Mouse (Mus musculus) myocyte (in vitro differentiated cells): ENCODE measurements around the gene Hoxc6. TPM values are rescaled to one million over a fixed set of nuclear protein-coding genes. Genes with fewer than 3 reads are reported as not detected.

Experiments used
- H3K27me3 ChIP-seq: one replicate; pipeline ENCODE4 v1.6.1; 2011; ENCODE audit not compliant: control insufficient read depth, insufficient read depth, insufficient read length
- H3K36me3 ChIP-seq: one replicate; pipeline ENCODE4 v1.6.1; 2011; ENCODE audit not compliant: control insufficient read depth, insufficient read depth
- H3K4me2 ChIP-seq: one replicate; pipeline ENCODE4 v1.6.1; 2011; ENCODE audit warnings: low read depth, control low read depth
- H3K4me3 ChIP-seq: one replicate; pipeline ENCODE4 v1.5.1; 2011; ENCODE audit warnings: mild to moderate bottlenecking, control low read depth, moderate library complexity
- H3K79me2 ChIP-seq: one replicate; pipeline ENCODE4 v1.6.1; 2011; ENCODE audit not compliant: control insufficient read depth, insufficient read depth
- H3ac ChIP-seq: one replicate; pipeline ENCODE4 v1.6.1; 2011; ENCODE audit not compliant: control insufficient read depth, insufficient read length
- CEBPB ChIP-seq: IDR thresholded peaks from 2 replicates; pipeline ENCODE4 v1.6.1; 2011; ENCODE audit warnings: mild to moderate bottlenecking, moderate library complexity; ENCODE audit not compliant: poor library complexity, insufficient read depth, severe bottlenecking
- E2F4 ChIP-seq: IDR thresholded peaks from one replicate; pipeline ENCODE4 v1.6.1; 2011; ENCODE audit warnings: mild to moderate bottlenecking, control low read depth, moderate library complexity; ENCODE audit not compliant: insufficient read depth
- MAX ChIP-seq: IDR thresholded peaks from one replicate; pipeline ENCODE4 v1.6.1; 2011; ENCODE audit warnings: low read depth, mild to moderate bottlenecking, control low read depth
- MYOD1 ChIP-seq, 3 experiments: IDR thresholded peaks; one replicate each; pipeline ENCODE4 v1.6.1; 2011; ENCODE audit warnings: control low read depth in 2 of 3, low read depth in 2 of 3, mild to moderate bottlenecking in 2 of 3, moderate library complexity in 1 of 3; ENCODE audit not compliant: insufficient read length in 2 of 3, control insufficient read depth in 1 of 3
- MYOG ChIP-seq, 3 experiments: IDR thresholded peaks; one replicate each; pipeline ENCODE4 v1.6.1; 2011; ENCODE audit warnings: control low read depth in 2 of 3, low read depth in 2 of 3, mild to moderate bottlenecking in 2 of 3; ENCODE audit not compliant: insufficient read length in 2 of 3, control insufficient read depth in 1 of 3, insufficient read depth in 1 of 3
- POLR2A ChIP-seq: IDR thresholded peaks from one replicate; pipeline ENCODE4 v1.6.1; 2011; ENCODE audit warnings: low read depth, mild to moderate bottlenecking, control low read depth, moderate library complexity; ENCODE audit not compliant: insufficient read length
- POLR2AphosphoS2 ChIP-seq: IDR thresholded peaks from one replicate; pipeline ENCODE4 v1.6.1; 2011; ENCODE audit warnings: low read depth, control low read depth; ENCODE audit not compliant: insufficient read length
- REST ChIP-seq: IDR thresholded peaks from one replicate; pipeline ENCODE4 v1.6.1; 2011; ENCODE audit warnings: mild to moderate bottlenecking, control low read depth, moderate library complexity; ENCODE audit not compliant: insufficient read depth, insufficient read length
- SRF ChIP-seq: IDR thresholded peaks from one replicate; pipeline ENCODE4 v1.6.1; 2011; ENCODE audit warnings: low read depth; ENCODE audit not compliant: control insufficient read depth, insufficient read length
- TCF12 ChIP-seq: IDR thresholded peaks from one replicate; pipeline ENCODE4 v1.6.1; 2011; ENCODE audit warnings: mild to moderate bottlenecking, control low read depth; ENCODE audit not compliant: poor library complexity, insufficient read depth, severe bottlenecking
- TCF3 ChIP-seq: IDR thresholded peaks from one replicate; pipeline ENCODE4 v1.6.1; 2011; ENCODE audit warnings: low read depth, control low read depth; ENCODE audit not compliant: insufficient read length
- USF1 ChIP-seq: IDR thresholded peaks from one replicate; pipeline ENCODE4 v1.6.1; 2011; ENCODE audit warnings: low read depth, mild to moderate bottlenecking, control low read depth, moderate library complexity
- polyA plus RNA-seq: library from polyadenylated mRNA; unstranded; fragments of >200 nt; fragmentation: generic; extraction: Trizol; gene quantifications from one replicate; pipeline ENCODE4 v1.2.1, GENCODE M21; 2012; ENCODE audit warnings: missing spikeins

The Hoxc6 gene
- polyA plus RNA-seq, 1 experiment: 14.0 TPM

- Histone ChIP-seq H3K27me3 (no peaks in the 10 kb centered on the region), H3K79me2 (peaks cover 44% of the 10 kb centered on the region), H3K4me2 (no peak overlapping the region), H3ac (no peak overlapping the region), H3K36me3 (no peaks in the 10 kb centered on the region), H3K4me3 (no peak overlapping the region)
- no peak for TF ChIP-seq MYOG (IDR thresholded peaks at IDR 0.05; ENCODE audit: control insufficient read depth in 1 of 3, insufficient read depth in 1 of 3, insufficient read length in 2 of 3, low read depth in 2 of 3)
- no peak for TF ChIP-seq USF1
Measured at GRCm38 (mm10) chr15:103010847-103011555, 12.9 kb downstream of the Hoxc6 start.

GRCm38 (mm10) chr15:103011928-103012486 is 13.9 kb downstream of the Hoxc6 start:
- Histone ChIP-seq H3K4me2 (no peak overlapping the region), H3K36me3 (no peaks in the 10 kb centered on the region), H3K27me3 (no peaks in the 10 kb centered on the region), H3ac (no peak overlapping the region), H3K79me2 (peaks cover 34% of the 10 kb centered on the region), H3K4me3 (no peak overlapping the region)
- no peak for TF ChIP-seq CEBPB
- TF ChIP-seq REST: no peak
- no peak for TF ChIP-seq TCF3
- no peak for TF ChIP-seq USF1
- no peak for TF ChIP-seq SRF
- no peak for TF ChIP-seq E2F4
- TF ChIP-seq POLR2A: no peak
- no peak for TF ChIP-seq TCF12
- TF ChIP-seq POLR2AphosphoS2: no peak
- TF ChIP-seq MYOD1 (IDR thresholded peaks at IDR 0.05; ENCODE audit: control insufficient read depth in 1 of 3, insufficient read length in 2 of 3, low read depth in 2 of 3): no peak
- no peak for TF ChIP-seq MYOG (IDR thresholded peaks at IDR 0.05; ENCODE audit: control insufficient read depth in 1 of 3, insufficient read depth in 1 of 3, insufficient read length in 2 of 3, low read depth in 2 of 3)
- TF ChIP-seq MAX: no peak

GRCm38 (mm10) chr15:103013238-103013984 is 15.4 kb downstream of the Hoxc6 start:
- peaks cover 20% of the 10 kb centered on the region for H3K79me2 ChIP-seq
- TF ChIP-seq MYOD1 (IDR thresholded peaks at IDR 0.05; ENCODE audit: control insufficient read depth in 1 of 3, insufficient read length in 2 of 3, low read depth in 2 of 3) (no peak), USF1 (peak; percentile 60), MAX (no peak), MYOG (IDR thresholded peaks at IDR 0.05; ENCODE audit: control insufficient read depth in 1 of 3, insufficient read depth in 1 of 3, insufficient read length in 2 of 3, low read depth in 2 of 3) (no peak), REST (no peak), POLR2AphosphoS2 (peak; percentile 33), TCF3 (no peak)
- no peak overlapping the region for H3ac ChIP-seq
- no peak overlapping the region for H3K4me3 ChIP-seq
- H3K27me3 ChIP-seq: no peaks in the 10 kb centered on the region
- H3K4me2 ChIP-seq: no peak overlapping the region
- H3K36me3 ChIP-seq: no peaks in the 10 kb centered on the region

- H3K79me2 ChIP-seq: peaks cover 10% of the 10 kb centered on the region
- no peak for TF ChIP-seq TCF3
- TF ChIP-seq POLR2A: no peak
- no peak for TF ChIP-seq MAX
- peak; percentile 37 for TF ChIP-seq POLR2AphosphoS2
- no peak overlapping the region for H3K4me2 ChIP-seq
- H3K27me3 ChIP-seq: no peaks in the 10 kb centered on the region
- no peak overlapping the region for H3ac ChIP-seq
- H3K4me3 ChIP-seq: no peak overlapping the region
- H3K36me3 ChIP-seq: no peaks in the 10 kb centered on the region
Measured at GRCm38 (mm10) chr15:103014166-103015008, 16.3 kb downstream of the Hoxc6 start.

GRCm38 (mm10) chr15:103015009-103015399 is 16.9 kb downstream of the Hoxc6 start:
- no peak overlapping the region for H3K4me2 ChIP-seq
- H3K4me3 ChIP-seq: no peak overlapping the region
- H3K36me3 ChIP-seq: no peaks in the 10 kb centered on the region
- no peaks in the 10 kb centered on the region for H3K27me3 ChIP-seq
- no peak overlapping the region for H3ac ChIP-seq
- H3K79me2 ChIP-seq: peaks cover 4% of the 10 kb centered on the region
- TF ChIP-seq SRF: no peak
- TF ChIP-seq MYOD1 (IDR thresholded peaks at IDR 0.05; ENCODE audit: control insufficient read depth in 1 of 3, insufficient read length in 2 of 3, low read depth in 2 of 3): no peak
- TF ChIP-seq REST: no peak
- no peak for TF ChIP-seq POLR2A
- TF ChIP-seq MAX: no peak
- TF ChIP-seq POLR2AphosphoS2: no peak
- TF ChIP-seq CEBPB: no peak
- TF ChIP-seq E2F4: no peak
- no peak for TF ChIP-seq TCF3
- TF ChIP-seq TCF12: no peak
- no peak for TF ChIP-seq USF1
- no peak for TF ChIP-seq MYOG (IDR thresholded peaks at IDR 0.05; ENCODE audit: control insufficient read depth in 1 of 3, insufficient read depth in 1 of 3, insufficient read length in 2 of 3, low read depth in 2 of 3)
